Comparison of ENCODE assay signal across 10 mouse cellular contexts in genomic region chr17:70846111-70846644, GRCm38 (mm10). TPM values are rescaled to one million over a fixed set of nuclear protein-coding genes. Genes with fewer than 3 reads are reported as not detected.
DNase-seq lines count a peak whose midpoint lies in the region; ATAC-seq and TF ChIP-seq lines count a peak whose summit lies in the region.
"Had no signal": no experiment of that assay in that cellular context is flagged by ENCODE, and none has a peak within 500 bp of the region (broad histone marks: within the 10 kb centered on the region; RNA-seq: fewer than 3 reads in every experiment).

No protein-coding gene starts in this region.

- H3K4me2 ChIP-seq in hindbrain, embryonic 11.5 days (replicated peaks; ENCODE audit: low read depth, low read length): no peak overlapping the region
- peak overlapping the region; percentile 17 for H3K4me2 ChIP-seq in kidney, embryonic 14.5 days (replicated peaks; ENCODE audit: low read depth, low read length)

- peaks cover 49% of the 10 kb centered on the region for H3K36me3 ChIP-seq in hindbrain, embryonic 10.5 days
- no peaks in the 10 kb centered on the region for H3K36me3 ChIP-seq in hindbrain, embryonic 11.5 days (ENCODE audit: control insufficient read depth, insufficient read depth, low read length)
- peaks cover 78% of the 10 kb centered on the region for H3K36me3 ChIP-seq in E14TG2a.4 (ENCODE audit: insufficient read depth, low read length)
- H3K36me3 ChIP-seq in kidney, embryonic 14.5 days (ENCODE audit: control insufficient read depth, insufficient read depth, low read length): peaks cover 46% of the 10 kb centered on the region

- no peak for ATAC-seq in hindbrain, embryonic 11.5 days (ENCODE audit: low FRiP score)
- ATAC-seq in kidney, embryonic 14.5 days (ENCODE audit: low FRiP score, low TSS enrichment): no peak

- H3K9me3 ChIP-seq in hindbrain, embryonic 10.5 days: no peaks in the 10 kb centered on the region
- no peaks in the 10 kb centered on the region for H3K9me3 ChIP-seq in hindbrain, embryonic 11.5 days (ENCODE audit: control insufficient read depth, low read length)
- H3K9me3 ChIP-seq in E14TG2a.4 (ENCODE audit: low read length): no peaks in the 10 kb centered on the region
- no peaks in the 10 kb centered on the region for H3K9me3 ChIP-seq in kidney, embryonic 14.5 days (ENCODE audit: control insufficient read depth, low read length)

- peaks cover 33% of the 10 kb centered on the region for H3K4me1 ChIP-seq in hindbrain, embryonic 10.5 days (replicated peaks)
- H3K4me1 ChIP-seq in hindbrain, embryonic 11.5 days (replicated peaks; ENCODE audit: control insufficient read depth, insufficient read depth, low read length): no peaks in the 10 kb centered on the region
- peaks cover 68% of the 10 kb centered on the region for H3K4me1 ChIP-seq in E14TG2a.4 (replicated peaks; ENCODE audit: low read depth, low read length)
- peaks cover 17% of the 10 kb centered on the region for H3K4me1 ChIP-seq in kidney, embryonic 14.5 days (ENCODE audit: control insufficient read depth, insufficient read depth, low read length)

- H3K27me3 ChIP-seq in hindbrain, embryonic 10.5 days (ENCODE audit: insufficient read depth, poor library complexity, severe bottlenecking): no peaks in the 10 kb centered on the region
- no peaks in the 10 kb centered on the region for H3K27me3 ChIP-seq in hindbrain, embryonic 11.5 days (ENCODE audit: control insufficient read depth, insufficient read depth, low read length)
- no peaks in the 10 kb centered on the region for H3K27me3 ChIP-seq in E14TG2a.4 (ENCODE audit: insufficient read depth, low read length)
- H3K27me3 ChIP-seq in kidney, embryonic 14.5 days (ENCODE audit: control insufficient read depth, insufficient read depth, low read length): no peaks in the 10 kb centered on the region

- no peak overlapping the region for H3K4me3 ChIP-seq in hindbrain, embryonic 10.5 days
- H3K4me3 ChIP-seq in hindbrain, embryonic 11.5 days (ENCODE audit: low read depth, low read length): no peak overlapping the region
- peak overlapping the region; percentile 95 for H3K4me3 ChIP-seq in E14TG2a.4 (replicated peaks; ENCODE audit: low read length)
- H3K4me3 ChIP-seq in kidney, embryonic 14.5 days (ENCODE audit: low read length): no peak overlapping the region; the same call in 1 of the 2 replicates

- H3K27ac ChIP-seq in hindbrain, embryonic 10.5 days: 0 out of 2 replicates have a peak overlapping the region, but pooled peaks have one; percentile 24
- no peak overlapping the region for H3K27ac ChIP-seq in hindbrain, embryonic 11.5 days (ENCODE audit: low read depth, low read length)
- peak overlapping the region; percentile 42; the same call in 1 of the 2 replicates for H3K27ac ChIP-seq in kidney, embryonic 14.5 days (ENCODE audit: low read depth, low read length)

- no peak overlapping the region for H3K9ac ChIP-seq in hindbrain, embryonic 11.5 days (ENCODE audit: low read depth, low read length)
- 0 out of 2 replicates have a peak overlapping the region, but pooled peaks have one; percentile 8 for H3K9ac ChIP-seq in kidney, embryonic 14.5 days (ENCODE audit: low read depth, low read length)

- WGBS in hindbrain, embryonic 10.5 days: 86% methylated on average over 8 of the region's 8 CpGs
- WGBS in hindbrain, embryonic 11.5 days: 75% methylated on average over 8 of the region's 8 CpGs
- WGBS in kidney, embryonic 14.5 days: 54% methylated on average over 8 of the region's 8 CpGs

- TF ChIP-seq CTCF in E14TG2a.4 (conservative IDR thresholded peaks at IDR 0.05; ENCODE audit: low read length): no peak

- DNase-seq in hindbrain, embryonic 10.5 days (ENCODE audit: low spot score): no peak
- no peak for DNase-seq in hindbrain, embryonic 11.5 days (ENCODE audit: low spot score)
- peak; percentile 50 for DNase-seq in 3134 (ENCODE audit: extremely low read depth, insufficient read length, low spot score)
- DNase-seq in urinary bladder, postnatal 10 days (ENCODE audit: low spot score): no peak
- no peak for DNase-seq in right cerebral cortex, adult 18-20 months
- no peak for DNase-seq in gastrocnemius, adult 18-20 months (ENCODE audit: low spot score)
- DNase-seq: cerebellum, adult 11-12 months; lung, postnatal 14 days had no signal

RNA-seq across cellular contexts. Expression of gene Tgif1, which starts 7.2 kb away (rescaled TPM):
- 68.9 and 83.0 TPM in 2 replicates for polyA plus RNA-seq in hindbrain, embryonic 10.5 days (2016; fragmentation: Nextera tagmentation; extraction: Ambion mirVana)
- polyA plus RNA-seq in hindbrain, embryonic 11.5 days (2014; fragmentation: Nextera tagmentation; extraction: Ambion mirVana): 61.6 and 66.0 TPM in 2 replicates
- 82.8 and 88.6 TPM in 2 replicates for polyA plus RNA-seq in kidney, embryonic 14.5 days (2014; fragmentation: Nextera tagmentation; extraction: Ambion mirVana)
- total RNA-seq in gastrocnemius, adult 18-20 months (2021): 1 to 10 TPM; 4.2 to 9.3 TPM
